Mouse (Mus musculus): ENCODE measurements around the gene Zfp825. TPM values are rescaled to one million over a fixed set of nuclear protein-coding genes. Genes with fewer than 3 reads are reported as not detected.
A peak's percentile ranks its signal among the peaks of the same experiment; 100 is the strongest.
"Not testable (repeated sequence)": the region's sequence is repeated elsewhere in the genome, so short reads cannot be mapped to it uniquely, and the experiment has no call there.

Zfp825 gene
- total RNA-seq (2014; rRNA removed; ENCODE audit: low replicate concordance), result 2.5 and 7.5 TPM in 2 replicates
- polyA plus RNA-seq (2015; fragmentation: Nextera tagmentation; extraction: Ambion mirVana), result 12.2 and 14.3 TPM in 2 replicates

DNA sequence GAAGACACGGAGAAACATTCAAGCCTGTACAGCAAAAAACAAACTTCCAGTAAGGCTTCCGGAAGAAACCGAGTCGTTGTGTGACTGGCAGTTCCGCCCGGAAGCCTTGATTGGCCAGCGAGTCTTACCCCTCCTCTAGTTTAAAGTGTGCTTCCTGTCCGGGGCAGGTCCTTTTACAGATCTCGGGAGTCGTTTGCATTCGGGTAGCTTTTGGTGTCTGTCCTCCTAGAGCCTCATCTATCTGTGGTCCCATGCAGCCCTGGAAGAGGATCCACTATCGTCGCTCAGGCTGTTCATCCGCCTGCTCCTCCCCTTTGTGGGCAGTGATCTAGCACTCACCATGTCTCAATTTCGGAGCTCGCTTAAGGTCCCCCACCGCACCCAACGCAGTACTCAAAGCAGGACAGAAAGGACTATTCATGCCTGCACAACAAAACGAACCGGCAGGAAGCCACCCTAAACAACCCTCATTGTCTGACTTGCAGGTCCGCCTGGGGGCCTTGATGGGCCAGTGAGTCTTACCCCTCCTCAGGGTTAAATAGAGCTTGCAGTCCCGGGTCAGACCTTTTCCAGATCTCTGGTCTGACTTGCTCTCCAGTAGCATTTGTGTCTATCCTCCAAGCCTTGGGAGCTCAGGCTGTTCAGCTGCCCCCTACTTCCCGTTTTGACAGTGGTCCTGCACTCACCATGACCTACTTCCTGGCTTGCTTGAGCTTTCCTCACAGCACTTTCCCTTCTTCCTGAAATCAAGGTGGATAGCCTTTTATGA, at the start of gene Zfp825:
Zfp825 (minus strand) TSS at position 82 of the 769 bp plus-strand sequence.
- DNase-seq (ENCODE audit: low spot score) (peak; percentile 80), ATAC-seq (ENCODE audit: insufficient read depth, low read depth) (peak; percentile 96)
- no peaks in the 10 kb centered on the region for H3K9me3 ChIP-seq (replicated peaks; ENCODE audit: control insufficient read depth, low read length)
- H3K27ac ChIP-seq (ENCODE audit: low read depth), result peak within 1 kb of the TSS; percentile 88
- TF ChIP-seq EP300 (IDR thresholded peaks at IDR 0.05; ENCODE audit: low read depth) (no peak), CTCF (IDR thresholded peaks at IDR 0.05; ENCODE audit: low read depth) (no peak)
- WGBS, result under 1% methylated on average over 23 of the region's 23 CpGs
- peak within 1 kb of the TSS; percentile 83 for H3K4me2 ChIP-seq (ENCODE audit: low read depth, low read length)
- H3K27me3 ChIP-seq (ENCODE audit: control insufficient read depth, insufficient read depth, low read length), result no peaks in the 10 kb centered on the region
- peak within 1 kb of the TSS; percentile 61 for H3K4me3 ChIP-seq (ENCODE audit: low read depth, low read length)
- peak within 1 kb of the TSS; percentile 68 for H3K9ac ChIP-seq (replicated peaks; ENCODE audit: low read depth, low read length)
- no peaks in the 10 kb centered on the region for H3K4me1 ChIP-seq (ENCODE audit: control insufficient read depth, insufficient read depth)
- no peaks in the 10 kb centered on the region for H3K36me3 ChIP-seq (replicated peaks; ENCODE audit: control insufficient read depth, insufficient read depth, low read length)

DNA sequence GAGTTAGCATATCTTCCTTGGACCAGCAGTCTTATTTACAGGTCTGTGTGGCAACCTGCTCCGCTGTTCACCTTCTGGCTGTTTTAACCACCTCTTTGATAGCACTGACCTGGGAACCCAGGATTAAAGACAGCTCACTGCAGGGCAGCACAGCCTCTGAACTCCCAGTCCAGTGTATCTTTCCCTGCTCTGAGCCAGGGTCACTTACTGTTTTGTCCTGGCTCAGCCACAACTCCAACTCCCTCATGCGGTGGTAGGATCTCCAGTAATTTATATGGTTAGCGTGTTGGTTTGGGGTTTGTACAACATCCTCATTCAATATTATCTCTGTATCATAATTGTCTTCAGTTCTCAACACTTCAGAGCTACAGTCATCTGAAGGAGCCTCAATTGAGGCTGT, 41.6 kb upstream of the Zfp825 start:
- DNase-seq (ENCODE audit: low spot score); H3K4me2 ChIP-seq (ENCODE audit: low read depth, low read length); H3K4me3 ChIP-seq (ENCODE audit: low read depth, low read length); H3K9ac ChIP-seq (replicated peaks; ENCODE audit: low read depth, low read length); H3K27ac ChIP-seq (ENCODE audit: low read depth); ATAC-seq (ENCODE audit: insufficient read depth, low read depth); H3K27me3 ChIP-seq (ENCODE audit: control insufficient read depth, insufficient read depth, low read length); H3K9me3 ChIP-seq (replicated peaks; ENCODE audit: control insufficient read depth, low read length); H3K4me1 ChIP-seq (ENCODE audit: control insufficient read depth, insufficient read depth); H3K36me3 ChIP-seq (replicated peaks; ENCODE audit: control insufficient read depth, insufficient read depth, low read length): not testable (repeated sequence)
- 80% methylated on average over 3 of the region's 3 CpGs for WGBS

DNA sequence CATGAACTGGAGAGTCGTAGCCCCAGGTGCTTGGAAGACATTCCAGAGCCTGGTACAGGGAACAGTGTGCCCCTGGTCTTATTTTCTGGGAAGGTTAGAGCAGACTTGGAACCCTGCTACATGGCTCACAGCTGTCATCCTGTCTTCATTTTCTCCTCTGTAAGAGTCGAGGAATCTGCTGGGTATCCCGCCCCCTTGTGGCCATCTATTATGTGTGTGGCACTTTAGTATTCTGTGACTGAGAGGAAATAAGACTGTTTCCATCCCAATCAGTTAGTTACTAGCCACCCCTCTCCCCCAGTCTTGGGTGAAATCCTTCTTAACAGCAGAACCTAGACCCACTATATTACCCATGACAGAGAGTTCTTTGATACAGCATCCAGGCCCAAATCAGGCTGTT, 41.1 kb upstream of the Zfp825 start:
- H3K9ac ChIP-seq (replicated peaks; ENCODE audit: low read depth, low read length); H3K4me3 ChIP-seq (ENCODE audit: low read depth, low read length); H3K4me2 ChIP-seq (ENCODE audit: low read depth, low read length); H3K27ac ChIP-seq (ENCODE audit: low read depth); H3K4me1 ChIP-seq (ENCODE audit: control insufficient read depth, insufficient read depth); H3K9me3 ChIP-seq (replicated peaks; ENCODE audit: control insufficient read depth, low read length); H3K36me3 ChIP-seq (replicated peaks; ENCODE audit: control insufficient read depth, insufficient read depth, low read length); H3K27me3 ChIP-seq (ENCODE audit: control insufficient read depth, insufficient read depth, low read length): not testable (repeated sequence)
- WGBS, result 19% methylated on average over 3 of the region's 3 CpGs
- peak; percentile 33 for DNase-seq (ENCODE audit: low spot score)
- 0 out of 2 replicates have a peak, but pooled peaks have one; percentile 39 for ATAC-seq (ENCODE audit: insufficient read depth, low read depth)
- TF ChIP-seq CTCF (IDR thresholded peaks at IDR 0.05; ENCODE audit: low read depth), result peak; percentile 69

DNA sequence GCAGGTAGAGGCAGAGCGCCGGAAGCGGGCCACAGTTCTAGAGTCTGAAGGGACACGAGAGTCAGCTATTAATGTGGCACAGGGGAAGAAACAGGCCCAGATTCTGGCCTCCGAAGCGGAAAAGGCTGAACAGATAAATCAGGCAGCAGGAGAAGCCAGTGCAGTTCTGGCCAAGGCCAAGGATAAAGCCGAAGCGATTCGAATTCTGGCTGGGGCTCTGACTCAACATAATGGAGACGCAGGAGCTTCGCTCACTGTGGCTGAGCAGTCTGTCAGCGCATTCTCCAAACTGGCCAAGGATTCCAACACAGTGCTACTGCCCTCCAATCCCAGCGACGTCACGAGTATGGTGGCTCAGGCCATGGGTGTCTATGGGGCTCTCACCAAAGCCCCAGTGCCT, 40.3 kb upstream of the Zfp825 start:
- peaks cover 4% of the 10 kb centered on the region for H3K9me3 ChIP-seq (replicated peaks; ENCODE audit: control insufficient read depth, low read length)
- no peak overlapping the region for H3K9ac ChIP-seq (replicated peaks; ENCODE audit: low read depth, low read length)
- H3K27me3 ChIP-seq (ENCODE audit: control insufficient read depth, insufficient read depth, low read length), result no peaks in the 10 kb centered on the region
- no peak for TF ChIP-seq CTCF (IDR thresholded peaks at IDR 0.05; ENCODE audit: low read depth)
- no peak for ATAC-seq (ENCODE audit: insufficient read depth, low read depth)
- H3K27ac ChIP-seq (ENCODE audit: low read depth), result no peak overlapping the region
- no peak for DNase-seq (ENCODE audit: low spot score)
- H3K4me2 ChIP-seq (ENCODE audit: low read depth, low read length), result no peak overlapping the region
- H3K4me1 ChIP-seq (ENCODE audit: control insufficient read depth, insufficient read depth), result no peaks in the 10 kb centered on the region
- no peaks in the 10 kb centered on the region for H3K36me3 ChIP-seq (replicated peaks; ENCODE audit: control insufficient read depth, insufficient read depth, low read length)
- 86% methylated on average over 15 of the region's 15 CpGs for WGBS
- no peak overlapping the region for H3K4me3 ChIP-seq (ENCODE audit: low read depth, low read length)

- 33% methylated on average over 1 of the region's 1 CpGs for WGBS
- not testable (repeated sequence) for H3K36me3 ChIP-seq (replicated peaks; ENCODE audit: control insufficient read depth, insufficient read depth, low read length); H3K9ac ChIP-seq (replicated peaks; ENCODE audit: low read depth, low read length); H3K27ac ChIP-seq (ENCODE audit: low read depth); H3K4me2 ChIP-seq (ENCODE audit: low read depth, low read length); H3K27me3 ChIP-seq (ENCODE audit: control insufficient read depth, insufficient read depth, low read length); H3K9me3 ChIP-seq (replicated peaks; ENCODE audit: control insufficient read depth, low read length); H3K4me3 ChIP-seq (ENCODE audit: low read depth, low read length); H3K4me1 ChIP-seq (ENCODE audit: control insufficient read depth, insufficient read depth); DNase-seq (ENCODE audit: low spot score); ATAC-seq (ENCODE audit: insufficient read depth, low read depth)
Observed at GRCm38 (mm10) chr13:74531251-74531650, 37.5 kb upstream of the Zfp825 start.

DNA sequence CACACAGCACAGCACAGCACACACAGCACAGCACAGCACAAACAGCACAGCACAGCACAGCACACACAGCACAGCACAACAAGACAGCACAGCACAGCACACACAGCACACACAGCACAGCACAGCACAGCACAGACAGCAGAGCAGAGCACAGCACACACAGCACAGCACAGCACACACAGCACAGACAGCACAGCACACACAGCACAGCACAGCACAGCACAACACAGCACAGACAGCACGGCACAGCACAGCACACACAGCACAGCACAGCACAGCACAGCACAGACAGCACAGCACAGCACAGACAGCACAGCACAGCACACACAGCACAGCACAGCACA, 35.6 kb upstream of the Zfp825 start:
- not testable (repeated sequence) for H3K36me3 ChIP-seq (replicated peaks; ENCODE audit: control insufficient read depth, insufficient read depth, low read length); H3K4me3 ChIP-seq (ENCODE audit: low read depth, low read length); H3K9me3 ChIP-seq (replicated peaks; ENCODE audit: control insufficient read depth, low read length); H3K4me2 ChIP-seq (ENCODE audit: low read depth, low read length); H3K27me3 ChIP-seq (ENCODE audit: control insufficient read depth, insufficient read depth, low read length); H3K9ac ChIP-seq (replicated peaks; ENCODE audit: low read depth, low read length); DNase-seq (ENCODE audit: low spot score); H3K27ac ChIP-seq (ENCODE audit: low read depth); H3K4me1 ChIP-seq (ENCODE audit: control insufficient read depth, insufficient read depth)
- peak; percentile 41 for ATAC-seq (ENCODE audit: insufficient read depth, low read depth)
- 23% methylated on average over 1 of the region's 1 CpGs for WGBS

GRCm38 (mm10) chr13:74528519-74529371, 35.0 kb upstream of the Zfp825 start:
- not testable (repeated sequence) for H3K4me2 ChIP-seq (ENCODE audit: low read depth, low read length); H3K4me1 ChIP-seq (ENCODE audit: control insufficient read depth, insufficient read depth); H3K27ac ChIP-seq (ENCODE audit: low read depth); DNase-seq (ENCODE audit: low spot score); H3K27me3 ChIP-seq (ENCODE audit: control insufficient read depth, insufficient read depth, low read length); H3K9me3 ChIP-seq (replicated peaks; ENCODE audit: control insufficient read depth, low read length); H3K36me3 ChIP-seq (replicated peaks; ENCODE audit: control insufficient read depth, insufficient read depth, low read length); H3K4me3 ChIP-seq (ENCODE audit: low read depth, low read length); H3K9ac ChIP-seq (replicated peaks; ENCODE audit: low read depth, low read length)
- peak; percentile 57 for ATAC-seq (ENCODE audit: insufficient read depth, low read depth)

Data from heart, postnatal 0 days (tissue).